Mouse (Mus musculus): Measurements from ENCODE around the gene Per2. TPM values are rescaled to one million over a fixed set of nuclear protein-coding genes. Genes with fewer than 3 reads are reported as not detected.
"Not testable (repeated sequence)": the region's sequence is repeated elsewhere in the genome, so short reads cannot be mapped to it uniquely, and the experiment has no call there.

The Per2 gene
- total RNA-seq (2021) = 10 to 100 TPM; 16.1 to 18.6 TPM
- long read RNA-seq, partial matches to known transcripts = 4 of 6 reads
- long read RNA-seq, other reads (novel, unspliced or antisense) = 2 of 6 reads

DNA sequence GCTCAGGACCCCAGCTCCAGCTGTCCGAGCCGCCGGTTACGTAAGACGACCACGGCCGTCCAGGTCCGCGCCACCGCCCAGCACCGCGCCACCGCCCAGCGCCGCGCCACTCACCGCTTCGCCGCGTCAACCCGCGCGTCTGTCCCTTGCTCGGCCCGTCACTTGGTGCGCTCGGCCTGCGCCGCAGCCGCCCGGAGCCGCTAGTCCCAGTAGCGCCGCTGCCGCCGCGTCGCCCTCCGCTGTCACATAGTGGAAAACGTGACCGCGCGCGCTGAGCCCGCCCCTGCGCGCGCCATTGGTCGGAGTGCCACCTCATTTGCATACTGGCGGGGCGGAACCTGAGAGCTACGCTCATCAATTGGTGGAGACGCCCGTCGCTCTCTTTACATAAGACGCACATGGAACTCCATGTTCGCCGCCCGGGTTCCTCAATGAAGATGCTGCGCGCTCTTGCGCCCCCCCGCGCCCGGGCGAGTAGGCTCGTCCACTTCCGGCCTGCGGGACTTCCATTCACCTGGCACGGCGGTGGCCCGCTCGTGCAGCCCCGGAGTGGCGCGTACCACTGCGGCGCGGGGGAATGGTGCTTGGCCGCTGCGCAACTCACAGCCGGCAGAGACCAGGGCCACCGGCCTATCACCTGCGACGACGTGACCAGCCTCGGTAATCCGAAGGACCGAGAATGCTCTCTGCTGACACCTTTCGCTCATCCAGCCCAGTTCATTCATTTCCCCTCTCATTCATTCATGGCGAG, at the start of gene Per2:
Gene Per2, minus strand, starts transcription at position 266 of the 751 bp plus-strand sequence.
- peak; percentile 99 for DNase-seq (ENCODE audit: low spot score in 2 of 2)

DNA sequence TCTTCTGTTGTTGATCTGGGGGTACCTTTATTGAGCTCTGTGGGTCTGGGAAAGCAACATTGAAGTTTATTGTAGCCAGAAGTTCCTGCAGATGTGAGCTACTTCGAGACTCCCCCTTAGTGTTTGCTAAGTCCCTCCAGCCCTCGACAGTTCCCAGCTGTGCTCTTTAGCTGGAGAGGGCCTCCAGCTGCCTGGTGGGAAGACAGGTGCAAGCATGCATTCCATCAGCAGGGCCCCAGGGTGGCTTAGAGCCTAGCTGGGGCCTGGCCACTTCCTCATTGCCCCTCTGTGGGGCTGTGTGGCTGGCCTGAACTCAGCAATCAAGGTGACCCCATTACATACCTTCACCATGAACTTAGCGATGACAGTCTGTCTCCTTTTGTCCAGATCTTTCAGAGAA, 45.5 kb upstream of the Per2 start:
- no peak for DNase-seq (ENCODE audit: low spot score in 2 of 2)

DNA sequence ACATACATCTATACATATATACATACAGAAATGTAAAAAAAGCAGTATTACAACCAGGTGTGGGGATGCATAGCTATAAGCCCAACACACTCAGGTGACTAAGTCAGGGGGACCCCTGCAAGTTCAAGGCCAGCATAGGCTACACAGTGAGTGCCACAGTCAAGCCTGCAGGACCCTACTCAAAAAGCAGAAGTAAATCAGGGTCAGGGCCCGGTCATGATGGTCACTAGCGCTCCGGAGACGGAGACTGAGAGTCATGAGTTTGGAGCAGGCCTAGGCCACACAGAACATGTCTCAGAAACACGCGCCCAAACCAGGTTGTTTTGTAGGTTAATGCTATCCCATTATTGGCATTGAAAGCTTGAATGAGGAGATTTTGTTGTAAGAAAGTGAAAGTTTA, 39.5 kb upstream of the Per2 start:
- no peak for DNase-seq (ENCODE audit: low spot score in 2 of 2)

DNA sequence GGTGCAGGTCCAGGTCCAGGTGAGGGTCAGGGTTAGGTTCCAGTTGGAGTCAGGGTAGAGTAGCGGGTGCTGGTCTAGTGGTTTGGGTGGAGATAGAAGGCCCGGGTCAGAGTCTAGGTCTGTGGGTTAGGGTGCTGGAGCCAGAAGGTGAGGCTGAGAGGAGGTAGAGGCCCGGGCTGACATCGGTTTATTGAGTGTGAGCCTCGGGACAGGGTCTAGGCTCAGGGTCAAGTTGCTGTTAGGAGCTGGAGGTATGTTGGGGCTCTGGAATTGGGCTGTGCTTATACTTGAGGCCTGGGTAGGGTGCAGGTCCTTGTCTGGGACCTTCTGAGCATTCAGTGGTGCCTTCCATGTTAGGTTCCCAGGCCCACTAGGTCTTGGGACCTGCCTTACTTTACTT, 36.2 kb upstream of the Per2 start:
- no peak for DNase-seq (ENCODE audit: low spot score in 2 of 2)

DNA sequence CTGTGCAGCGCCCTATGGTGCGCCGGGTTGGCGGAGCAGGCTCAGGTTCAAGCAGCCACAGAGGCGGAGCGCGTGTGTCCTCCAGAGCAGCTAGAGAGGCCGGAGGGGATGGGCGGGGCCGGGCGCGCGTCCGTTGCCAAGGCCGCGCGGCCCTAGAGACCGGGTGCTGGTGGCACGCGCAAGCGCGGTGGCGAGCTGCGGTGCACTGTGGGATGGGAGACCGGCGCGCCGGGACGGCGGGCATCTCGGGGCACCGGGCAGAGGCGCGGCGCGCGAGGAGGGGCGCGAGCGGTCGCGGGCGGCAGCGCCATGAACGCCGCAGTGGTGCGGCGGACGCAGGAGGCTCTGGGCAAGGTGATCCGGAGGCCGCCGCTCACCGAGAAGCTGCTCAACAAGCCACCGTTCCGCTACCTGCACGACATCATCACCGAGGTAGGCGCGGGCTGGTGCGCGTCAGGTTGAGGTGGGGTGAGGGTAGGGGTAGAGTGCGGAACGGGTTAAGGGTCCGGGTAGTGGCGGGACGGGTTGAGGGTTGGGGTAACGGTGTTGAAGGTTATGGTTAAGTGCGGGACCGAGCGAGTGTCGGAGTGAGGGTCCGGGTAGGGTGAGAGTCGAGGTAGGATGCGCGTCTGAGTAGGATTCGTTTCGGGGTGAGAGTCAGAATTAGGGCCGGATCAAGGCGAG, 35.5 kb upstream of the Per2 start, which contains the start of gene Traf3ip1:
Gene Traf3ip1, plus strand, starts transcription at position 191 of the 684 bp plus-strand sequence.
- DNase-seq (ENCODE audit: low spot score in 2 of 2) = peak; percentile 84 to 92

DNA sequence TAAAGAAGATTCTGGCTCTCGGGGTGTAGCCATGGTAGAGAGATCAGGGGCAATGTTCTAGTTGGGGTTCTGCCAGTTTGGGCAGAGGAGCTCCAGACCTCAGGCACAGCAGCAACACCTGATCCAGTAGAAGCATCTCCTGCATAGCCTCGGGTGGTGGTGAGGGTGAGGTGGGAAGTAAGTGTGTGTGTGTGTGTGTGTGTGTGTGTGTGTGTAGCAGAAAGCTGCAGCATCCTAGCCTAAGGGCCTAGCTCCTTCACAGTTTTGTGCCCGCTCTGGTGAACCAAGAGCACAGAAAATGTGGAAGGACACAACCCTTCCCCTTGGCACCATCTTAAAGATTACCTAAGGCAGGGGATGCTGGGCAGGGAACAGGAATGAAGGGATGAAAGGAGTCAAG, 34.8 kb upstream of the Per2 start:
- no peak for DNase-seq (ENCODE audit: low spot score in 2 of 2)

DNA sequence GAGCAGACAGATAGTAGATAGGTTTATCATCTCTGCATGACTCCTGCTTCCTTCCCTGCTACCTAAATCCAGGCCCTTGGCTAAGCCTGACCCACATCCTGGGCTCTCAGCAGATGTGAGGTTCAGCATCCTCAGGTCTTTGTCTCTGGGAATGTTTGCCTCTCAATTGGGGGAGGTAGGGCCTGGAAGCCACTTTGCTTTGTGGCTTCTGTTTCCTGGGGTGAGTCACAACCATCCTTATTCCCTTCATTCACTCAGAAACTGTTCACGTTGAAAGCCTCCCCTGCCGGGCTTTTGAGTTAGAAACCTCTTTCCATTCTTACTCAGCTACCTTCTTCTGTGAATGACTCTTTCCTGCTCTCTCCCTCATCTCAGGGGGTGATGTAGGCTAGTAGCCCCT, 33.6 kb upstream of the Per2 start:
- DNase-seq (ENCODE audit: low spot score in 2 of 2) = no peak

DNA sequence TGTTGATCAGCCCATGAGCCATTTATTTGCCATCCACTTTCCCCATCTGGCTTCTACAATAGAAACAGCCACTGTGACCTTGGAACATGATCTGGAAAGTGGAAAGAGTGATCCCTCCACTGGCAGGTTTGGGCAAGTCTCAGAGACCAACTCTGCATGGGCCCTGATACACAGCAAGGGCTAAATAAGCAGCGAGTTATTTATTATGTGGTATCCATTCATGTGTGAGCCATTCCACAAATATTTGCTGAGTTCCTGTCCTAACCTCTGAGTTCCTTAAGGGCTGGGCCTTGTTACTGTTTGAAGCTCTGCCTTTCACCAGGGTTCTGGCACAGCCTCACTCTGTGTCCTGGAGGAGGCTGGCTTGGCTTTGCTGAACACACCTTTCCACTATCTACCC, 31.2 kb upstream of the Per2 start:
- no peak for DNase-seq (ENCODE audit: low spot score in 2 of 2)

DNA sequence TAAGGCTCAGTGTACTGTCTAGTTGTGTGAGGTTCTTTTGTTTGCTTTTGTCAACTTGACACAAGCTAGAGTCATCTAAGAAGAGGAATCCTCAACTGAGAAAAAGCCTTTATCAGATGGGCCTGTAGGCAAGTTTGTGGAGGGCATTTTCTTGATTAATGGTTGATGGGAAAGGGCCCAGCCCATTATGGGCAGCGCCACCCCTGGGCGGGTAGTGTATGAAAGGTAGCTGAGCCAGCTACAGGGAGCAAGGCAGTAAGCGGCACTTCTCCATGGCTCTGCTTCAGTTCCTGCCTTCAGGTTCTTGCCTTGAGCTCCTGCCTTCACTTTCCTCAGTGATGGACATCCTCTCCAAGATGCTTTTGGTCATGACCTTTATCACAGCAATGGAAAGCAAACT, 27.0 kb upstream of the Per2 start:
- no peak for DNase-seq (ENCODE audit: low spot score in 2 of 2)

DNA sequence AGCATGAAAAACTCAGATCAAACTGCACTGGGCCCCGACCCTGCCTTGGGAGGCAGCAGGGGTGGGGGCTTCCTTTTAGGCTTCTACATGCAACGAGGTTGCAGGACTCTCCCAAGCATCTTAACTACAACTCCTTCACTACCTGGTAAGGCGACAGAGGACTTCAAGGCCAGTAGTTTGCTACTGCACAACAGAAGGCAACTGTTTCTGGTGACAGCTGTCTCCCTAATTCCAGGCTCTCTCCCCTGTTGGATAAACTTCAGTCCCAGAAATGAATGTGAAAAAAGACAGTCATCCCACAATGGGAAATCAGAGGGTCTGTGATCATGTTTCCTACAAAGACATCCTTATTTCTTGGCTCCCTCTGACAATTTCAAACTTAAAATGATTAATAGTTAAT, 26.3 kb upstream of the Per2 start:
- no peak for DNase-seq (ENCODE audit: low spot score in 2 of 2)

DNA sequence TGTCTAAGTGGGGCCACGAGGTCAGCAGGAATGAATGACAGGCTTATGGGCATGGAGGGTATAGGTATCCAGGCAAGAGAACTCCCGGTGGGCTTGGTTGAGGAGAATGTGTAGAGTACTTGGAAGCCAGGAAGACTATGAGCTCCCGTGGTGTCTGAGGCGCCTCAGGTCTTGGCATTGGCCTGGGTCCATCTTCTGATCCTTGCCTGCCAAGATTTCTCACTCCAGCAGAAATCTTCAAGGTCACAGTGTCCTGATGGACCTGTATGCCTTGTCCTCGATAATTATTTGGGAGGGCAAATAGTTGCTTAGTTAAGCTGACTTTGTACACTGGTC, 24.9 kb upstream of the Per2 start:
- DNase-seq (ENCODE audit: low spot score in 2 of 2) = no peak

DNA sequence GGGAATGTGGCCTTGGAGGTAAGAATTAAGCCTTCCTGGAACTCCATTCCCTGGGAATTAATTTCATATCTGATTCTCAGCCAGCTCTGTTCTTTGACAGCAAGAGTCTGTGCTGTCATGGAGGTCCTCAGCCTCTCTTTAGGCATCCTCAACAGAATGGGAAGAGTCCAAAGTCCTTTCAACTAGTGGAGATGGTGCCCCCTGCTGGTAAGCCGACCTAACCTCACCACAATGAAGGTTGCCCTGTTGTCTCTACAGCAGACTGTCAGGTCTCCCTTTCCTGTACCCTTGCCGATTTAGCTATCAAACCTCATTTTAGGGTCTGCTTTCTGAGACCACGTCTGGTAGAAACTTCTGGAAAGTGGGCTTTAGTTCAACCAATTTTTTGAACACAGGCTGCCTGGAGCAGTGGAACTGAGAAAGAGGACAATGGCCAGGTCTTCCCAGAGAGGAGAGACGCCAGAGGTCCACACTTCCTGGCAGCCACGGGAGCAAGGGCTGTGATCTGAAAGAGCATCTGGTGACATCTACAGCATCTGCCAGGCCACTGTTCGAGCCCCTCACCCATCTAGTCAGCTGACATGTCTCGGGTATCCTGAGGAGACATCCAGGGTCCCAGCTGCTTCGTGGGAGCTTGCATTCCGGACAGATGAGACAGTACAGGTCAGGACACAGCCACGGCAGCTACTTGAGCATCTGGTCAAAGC, 24.3 kb upstream of the Per2 start:
- DNase-seq (ENCODE audit: low spot score in 2 of 2) = peak; percentile 84 to 85

DNA sequence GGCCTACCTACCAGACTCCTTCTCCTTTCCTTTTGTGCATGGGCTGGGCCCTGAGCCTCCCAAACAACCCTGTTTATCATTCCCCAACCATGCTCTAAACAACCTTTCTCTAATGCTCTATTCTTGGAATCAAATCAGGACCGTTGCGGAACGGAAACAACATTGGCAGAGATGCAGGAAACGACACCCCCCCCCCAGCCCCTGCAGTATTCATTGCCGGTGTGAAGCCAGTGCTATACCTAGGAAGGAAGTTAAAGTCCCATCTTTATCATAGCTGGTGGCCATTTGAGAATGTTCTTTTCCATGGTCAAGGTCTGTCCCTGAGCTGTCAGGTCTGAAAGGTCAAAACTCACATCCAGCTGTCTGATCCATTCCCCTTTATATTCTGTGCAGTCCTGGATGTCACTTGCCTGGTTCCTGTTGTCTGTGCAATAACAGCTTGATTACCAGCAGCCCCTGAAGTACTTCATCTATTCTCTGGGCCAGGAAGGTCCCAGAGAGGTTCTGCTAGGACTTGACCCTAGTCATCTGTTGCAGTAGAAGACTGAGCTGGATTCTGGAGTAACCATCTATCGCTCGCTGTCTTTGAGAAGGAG, 23.6 kb upstream of the Per2 start:
- DNase-seq (ENCODE audit: low spot score in 2 of 2) = no peak

DNA sequence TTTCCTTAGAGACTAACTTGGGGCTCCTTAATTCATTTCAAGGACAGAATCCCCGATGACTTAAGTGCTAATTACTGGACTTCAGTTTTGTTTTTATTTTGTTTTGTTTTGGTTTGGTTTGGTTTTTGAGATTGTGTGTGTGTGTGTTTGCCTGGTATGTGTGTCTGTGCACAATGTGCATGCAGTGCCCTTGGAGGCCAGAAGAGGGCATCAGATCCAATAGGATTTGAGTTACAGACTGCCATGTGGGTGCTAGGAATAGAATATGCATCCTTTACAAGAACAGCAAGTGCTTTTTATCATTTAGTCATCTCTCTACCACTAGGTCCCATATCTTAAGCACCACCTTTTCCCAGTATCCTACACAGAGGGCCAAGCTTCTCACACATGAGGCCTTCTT, 19.8 kb upstream of the Per2 start:
- DNase-seq (ENCODE audit: low spot score in 2 of 2) = no peak

DNA sequence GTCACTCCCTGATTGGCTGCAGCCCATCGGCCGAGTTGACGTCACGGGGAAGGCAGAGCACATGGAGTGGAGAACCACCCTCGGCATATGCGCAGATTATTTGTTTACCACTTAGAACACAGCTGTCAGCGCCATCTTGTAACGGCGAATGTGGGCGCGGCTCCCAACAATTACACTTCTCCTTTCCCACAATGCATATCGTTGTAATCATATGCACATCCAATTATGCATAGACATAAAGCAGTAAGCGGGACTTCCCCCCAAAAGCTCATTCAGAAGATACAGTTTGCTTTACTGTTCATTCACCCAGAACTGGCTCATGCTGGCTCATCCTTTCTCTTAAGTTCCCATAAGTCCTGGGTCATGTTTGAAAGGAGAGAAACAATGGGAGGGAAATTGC, 19.0 kb upstream of the Per2 start:
- DNase-seq (ENCODE audit: low spot score in 2 of 2) = not testable (repeated sequence)

DNA sequence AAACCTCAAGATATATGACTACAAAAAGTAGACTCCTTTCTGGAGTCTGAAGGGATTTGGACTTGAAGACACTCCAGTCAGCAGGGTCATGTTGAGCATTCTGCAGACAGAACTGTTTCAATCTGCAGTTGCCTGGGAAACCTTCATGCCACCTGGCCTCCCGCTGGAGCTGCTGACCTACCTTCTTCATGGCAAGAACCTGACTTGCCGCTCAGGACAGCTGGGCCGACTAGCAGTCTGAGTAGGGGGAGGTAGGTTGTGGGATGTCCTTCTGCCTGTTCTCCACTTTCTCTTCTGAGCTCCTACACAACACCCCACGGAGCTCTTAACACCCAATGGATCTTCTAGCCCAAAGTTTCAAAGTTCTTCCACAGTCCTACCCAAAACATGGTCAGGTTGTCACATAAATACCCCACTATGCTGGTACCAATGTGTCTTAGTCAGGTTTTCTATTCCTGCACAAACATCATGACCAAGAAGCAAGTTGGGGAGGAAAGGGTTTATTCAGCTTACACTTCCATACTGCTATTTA, 10.8 kb upstream of the Per2 start:
- DNase-seq (ENCODE audit: low spot score in 2 of 2) = no peak

DNA sequence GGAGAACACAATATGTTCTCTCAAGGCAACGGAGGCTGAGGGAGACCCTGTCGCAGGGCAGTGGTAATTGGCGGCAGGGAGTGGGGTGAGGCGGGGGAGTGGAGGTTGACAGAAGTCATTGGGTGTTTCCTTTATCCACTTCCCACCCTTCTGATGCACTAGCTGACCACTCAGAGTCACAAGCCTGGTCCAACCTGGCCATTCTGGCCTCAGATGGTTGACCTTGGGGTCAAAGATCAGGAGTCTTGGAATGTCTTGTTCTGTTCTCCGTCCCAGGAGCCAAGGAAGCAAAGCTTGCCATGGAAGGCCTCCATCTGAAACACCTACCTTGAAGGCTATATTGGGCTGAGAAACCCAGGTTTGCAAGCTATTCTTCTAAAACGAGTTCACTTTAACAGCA, 7.1 kb upstream of the Per2 start:
- no peak for DNase-seq (ENCODE audit: low spot score in 2 of 2)

DNA sequence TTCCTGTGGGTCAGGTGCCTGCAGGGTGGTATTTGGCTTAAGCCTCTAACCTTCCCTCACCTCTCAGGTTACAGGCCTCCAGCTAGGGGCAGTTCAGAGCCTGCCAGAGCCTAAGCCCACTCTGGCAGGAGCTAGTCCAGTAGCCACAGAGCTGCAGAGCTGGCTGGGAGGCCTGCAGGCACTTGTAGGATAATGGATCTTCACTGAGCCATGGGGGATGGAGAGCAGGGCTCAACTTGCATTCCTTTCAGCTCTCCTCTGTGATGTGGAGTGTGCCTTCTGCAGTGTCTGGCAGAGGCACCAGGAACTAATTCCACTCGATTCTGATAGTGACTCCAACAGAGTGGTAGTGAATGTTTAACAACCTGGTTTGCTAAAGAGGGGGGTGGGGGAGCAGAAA, 6.1 kb upstream of the Per2 start:
- no peak for DNase-seq (ENCODE audit: low spot score in 2 of 2)

DNA sequence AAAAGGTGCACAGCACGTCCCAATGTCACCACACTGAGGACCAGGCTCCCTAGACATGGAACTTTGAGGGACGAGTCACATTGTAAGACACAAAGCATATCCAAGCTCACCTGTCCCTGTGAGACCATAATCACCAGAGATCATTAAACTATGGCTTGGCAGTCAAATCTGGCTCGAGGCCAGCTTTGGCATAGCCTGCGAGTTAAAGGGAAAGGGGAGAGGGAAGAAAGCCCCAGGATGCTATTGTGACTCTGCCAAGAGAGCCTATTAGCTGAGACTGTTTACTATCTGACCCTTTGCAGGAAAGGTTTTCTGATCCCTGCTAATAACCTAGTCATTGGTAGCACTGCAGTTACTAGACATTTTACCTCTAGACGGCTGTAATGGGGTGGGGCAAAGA, 5.3 kb upstream of the Per2 start:
- DNase-seq (ENCODE audit: low spot score in 2 of 2) = no peak

DNA sequence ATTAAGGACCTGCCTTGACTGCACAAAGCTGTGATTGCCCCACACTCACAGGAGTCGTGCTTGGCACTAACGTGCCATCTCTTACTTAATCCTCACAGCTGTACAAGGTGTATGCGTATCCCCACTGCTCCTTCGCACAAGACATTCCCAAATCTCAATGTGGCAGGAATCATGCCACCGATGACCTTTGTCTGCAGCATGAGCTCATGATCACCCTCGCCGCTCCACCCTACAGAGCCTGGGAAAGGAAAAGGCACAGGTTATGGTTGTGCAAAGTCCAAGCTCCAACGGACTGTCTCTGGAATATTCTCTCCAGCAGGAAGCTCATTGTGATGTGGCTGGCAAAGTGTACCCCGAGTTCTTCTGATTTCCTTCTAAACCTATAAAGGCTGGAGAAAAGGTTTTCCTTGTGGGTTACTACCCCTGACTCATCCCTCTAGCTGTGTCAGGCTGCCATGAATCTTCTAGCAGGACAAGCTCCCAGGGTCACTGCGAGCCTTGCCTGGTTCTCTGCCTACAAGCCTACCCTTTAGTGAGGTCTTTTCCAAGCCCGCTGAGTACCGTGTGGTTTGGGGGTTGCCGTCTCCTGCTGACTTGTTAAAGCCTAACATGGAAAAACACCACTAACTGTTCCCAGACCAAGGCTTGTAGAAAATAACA, 4.3 kb upstream of the Per2 start:
- no peak for DNase-seq (ENCODE audit: low spot score in 2 of 2)

DNA sequence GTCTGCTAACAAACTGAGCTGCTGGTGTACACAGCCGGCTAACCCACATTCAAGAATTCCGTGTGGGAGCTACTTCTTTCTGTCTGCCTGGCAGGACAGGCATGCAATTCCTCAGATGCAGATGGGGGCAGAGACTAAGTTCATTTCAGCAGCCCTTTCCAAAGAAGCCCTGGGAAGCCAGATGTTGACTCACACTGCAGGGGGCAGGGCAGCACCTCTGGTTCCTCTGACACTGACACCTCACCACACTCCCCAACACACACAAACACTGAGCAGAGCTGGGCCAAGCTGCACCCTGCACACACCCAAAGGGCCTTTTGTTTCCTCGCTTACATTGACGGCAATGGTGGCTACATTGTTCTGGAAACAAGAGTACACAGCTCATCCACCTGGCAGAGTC, 1.4 kb upstream of the Per2 start:
- no peak for DNase-seq (ENCODE audit: low spot score in 2 of 2)
